Mouse (Mus musculus) kidney, adult 2 months (tissue): Measurements from ENCODE around the gene Hipk3. TPM values are rescaled to one million over a fixed set of nuclear protein-coding genes. Genes with fewer than 3 reads are reported as not detected.

ENCODE experiments used
- DNase-seq: peaks from one replicate; pipeline ENCODE4 v3.0.0; 2021
- H3K27ac ChIP-seq: fragments of 200-500 bp; 2 replicates; pipeline ENCODE4 v1.5.1; 2012; ENCODE audit warnings: low read depth, low read length, control low read depth, inconsistent platforms; ENCODE audit not compliant: insufficient read depth
- H3K27me3 ChIP-seq: fragments of 200-500 bp; replicated peaks from 2 replicates; pipeline ENCODE4 v1.6.1; 2012; ENCODE audit warnings: mild to moderate bottlenecking, moderate library complexity, low read length, inconsistent platforms; ENCODE audit not compliant: control insufficient read depth, insufficient read depth
- H3K36me3 ChIP-seq: fragments of 200-500 bp; 2 replicates; pipeline ENCODE4 v1.6.1; 2012; ENCODE audit warnings: mild to moderate bottlenecking, moderate library complexity, low read length, inconsistent platforms; ENCODE audit not compliant: control insufficient read depth, insufficient read depth
- H3K4me1 ChIP-seq: fragments of 200-500 bp; 2 replicates; pipeline ENCODE4 v1.6.1; 2011; ENCODE audit warnings: low read length; ENCODE audit not compliant: control insufficient read depth, insufficient read depth
- H3K4me3 ChIP-seq: fragments of 200-500 bp; 2 replicates; pipeline ENCODE4 v1.5.1; 2011; ENCODE audit warnings: mild to moderate bottlenecking, low read depth, low read length, control low read depth; ENCODE audit not compliant: insufficient read depth
- CTCF ChIP-seq: fragments of 200-500 bp; conservative IDR thresholded peaks from 2 replicates; pipeline ENCODE4 v1.5.1; 2011; ENCODE audit warnings: low read depth, mild to moderate bottlenecking, control low read depth, low read length, moderate library complexity, mixed read lengths; ENCODE audit not compliant: insufficient read depth, insufficient read length
- POLR2A ChIP-seq: fragments of 200-500 bp; IDR thresholded peaks from one replicate; pipeline ENCODE4 v1.6.1; 2011; ENCODE audit warnings: low read depth, low read length, control low read depth
- WGBS: fragments of 180-500 bp; shearing (Covaris S2); methylation state at CpG from one replicate; pipeline ENCODE4 v1.1.7; 2018; 5-methylcytosine and 5-hydroxymethylcytosine counted together
- polyA plus RNA-seq: library from polyadenylated mRNA; depleted of rRNA; stranded (reverse); fragments of >200 nt; gene quantifications from 2 replicates; pipeline ENCODE4 v1.2.3, GENCODE M21; 2012; rRNA removed

Gene Hipk3
- polyA plus RNA-seq, 1 experiment: 37.5 TPM

GRCm38 (mm10) chr2:104389231-104389630, 105.0 kb downstream of the Hipk3 start:
- 92% methylated on average over 11 of the region's 11 CpGs for WGBS
- no peaks in the 10 kb centered on the region for H3K27me3 ChIP-seq
- H3K27ac ChIP-seq: no peak overlapping the region
- DNase-seq: no peak
- no peaks in the 10 kb centered on the region for H3K36me3 ChIP-seq
- TF ChIP-seq CTCF: no peak
- H3K4me3 ChIP-seq: no peak overlapping the region
- no peaks in the 10 kb centered on the region for H3K4me1 ChIP-seq

GRCm38 (mm10) chr2:104385941-104386340, 108.3 kb downstream of the Hipk3 start:
- no peak for TF ChIP-seq CTCF
- WGBS: 90% methylated on average over 2 of the region's 2 CpGs

GRCm38 (mm10) chr2:104383589-104383988, 110.7 kb downstream of the Hipk3 start:
- Histone ChIP-seq H3K4me3 (no peak overlapping the region), H3K4me1 (no peaks in the 10 kb centered on the region), H3K27ac (no peak overlapping the region), H3K27me3 (no peaks in the 10 kb centered on the region), H3K36me3 (no peaks in the 10 kb centered on the region)
- DNase-seq: no peak
- TF ChIP-seq CTCF (no peak), POLR2A (no peak)
- 86% methylated on average over 4 of the region's 4 CpGs for WGBS

More at GRCm38 (mm10) chr2:104385941-104386340, 108.3 kb downstream of the Hipk3 start:
- Histone ChIP-seq H3K4me3 (no peak overlapping the region), H3K27ac (no peak overlapping the region), H3K4me1 (no peaks in the 10 kb centered on the region), H3K27me3 (no peaks in the 10 kb centered on the region), H3K36me3 (no peaks in the 10 kb centered on the region)
- no peak for DNase-seq

GRCm38 (mm10) chr2:104382813-104383212, 111.4 kb downstream of the Hipk3 start:
- Histone ChIP-seq H3K4me3 (no peak overlapping the region), H3K4me1 (no peaks in the 10 kb centered on the region), H3K27me3 (no peaks in the 10 kb centered on the region), H3K36me3 (no peaks in the 10 kb centered on the region), H3K27ac (no peak overlapping the region)
- DNase-seq: no peak
- WGBS: 86% methylated on average over 6 of the region's 6 CpGs
- no peak for TF ChIP-seq POLR2A
- no peak for TF ChIP-seq CTCF

GRCm38 (mm10) chr2:104379304-104379703, 114.9 kb downstream of the Hipk3 start:
- Histone ChIP-seq H3K4me3 (no peak overlapping the region), H3K4me1 (no peaks in the 10 kb centered on the region), H3K27ac (no peak overlapping the region), H3K27me3 (no peaks in the 10 kb centered on the region), H3K36me3 (no peaks in the 10 kb centered on the region)
- no peak for DNase-seq
- no peak for TF ChIP-seq CTCF
- no peak for TF ChIP-seq POLR2A
- WGBS: 44% methylated on average over 7 of the region's 7 CpGs

- TF ChIP-seq CTCF (no peak), POLR2A (no peak)
- Histone ChIP-seq H3K27ac (no peak overlapping the region), H3K4me3 (no peak overlapping the region), H3K4me1 (no peaks in the 10 kb centered on the region), H3K36me3 (no peaks in the 10 kb centered on the region), H3K27me3 (no peaks in the 10 kb centered on the region)
- WGBS: 49% methylated on average over 3 of the region's 3 CpGs
- DNase-seq: no peak
These were observed 115.5 kb downstream of the Hipk3 start for GRCm38 (mm10) chr2:104378791-104379190.

- 79% methylated on average over 2 of the region's 2 CpGs for WGBS
- DNase-seq: peak; percentile 12
- Histone ChIP-seq H3K27ac (no peak overlapping the region), H3K4me1 (no peaks in the 10 kb centered on the region), H3K4me3 (no peak overlapping the region), H3K36me3 (no peaks in the 10 kb centered on the region), H3K27me3 (no peaks in the 10 kb centered on the region)
- no peak; the same call in 1 of the 2 replicates for TF ChIP-seq CTCF
- TF ChIP-seq POLR2A: no peak
These were observed 116.3 kb downstream of the Hipk3 start for GRCm38 (mm10) chr2:104377990-104378389.

Other genes with a start within 250 kb of the Hipk3 start
- gene D430041D05Rik, start 83.4 kb downstream of the Hipk3 start, polyA plus RNA-seq: 0.02 and 0.07 TPM in 2 replicates
- 5.8 and 6.9 TPM in 2 replicates for gene Cstf3, start 96.1 kb upstream of the Hipk3 start, polyA plus RNA-seq
- gene Tcp11l1, start 217.7 kb upstream of the Hipk3 start, polyA plus RNA-seq: 7.0 and 8.6 TPM in 2 replicates
- not detected in 2 replicates for gene Pin1rt1, start 221.9 kb upstream of the Hipk3 start, polyA plus RNA-seq
- gene Depdc7, start 248.4 kb upstream of the Hipk3 start, polyA plus RNA-seq: 15.7 and 16.0 TPM in 2 replicates